Mouse (Mus musculus): ENCODE results near the gene Uqcc2. TPM values are rescaled to one million over a fixed set of nuclear protein-coding genes. Genes with fewer than 3 reads are reported as not detected.

Gene Uqcc2
- total and polyA plus RNA-seq, 3 experiments: 176 to 329 TPM; not detected in 1

DNA sequence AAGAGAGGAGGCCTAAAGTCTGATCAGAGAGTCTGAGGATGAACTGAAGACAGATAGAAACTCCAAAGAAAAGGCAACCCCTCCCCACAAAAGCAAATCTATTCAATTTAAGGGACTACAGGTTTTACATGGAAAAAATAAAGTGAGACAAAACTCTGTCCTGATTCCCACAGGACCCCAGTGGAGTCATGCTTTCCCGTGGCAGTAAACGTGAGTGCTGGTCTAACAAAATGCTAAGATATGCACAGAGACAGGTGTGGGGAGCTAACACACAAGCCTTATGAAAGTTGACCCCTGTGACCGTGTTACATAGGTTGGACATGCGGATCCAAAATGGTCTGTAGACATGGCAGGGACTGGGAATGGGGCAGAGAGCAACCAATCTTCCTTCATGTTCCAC, 43.0 kb upstream of the Uqcc2 start:
- Histone ChIP-seq H3K36me3 (ENCODE audit: control insufficient read depth in 1 of 2, insufficient read depth in 2 of 2, low read length in 2 of 2) (no peaks in the 10 kb centered on the region), H3K4me1 (ENCODE audit: control insufficient read depth in 1 of 2, insufficient read depth in 2 of 2, low read length in 2 of 2) (peaks cover 0 to 3% of the 10 kb centered on the region in 2 experiments; a peak in 1 of 4 replicates), H3K4me3 (ENCODE audit: control insufficient read depth in 1 of 2, insufficient read depth in 1 of 2, low read depth in 2 of 2, low read length in 2 of 2) (no peak overlapping the region), H3K9me3 (replicated peaks; ENCODE audit: insufficient read depth, low read length) (no peaks in the 10 kb centered on the region), H3K27ac (ENCODE audit: control insufficient read depth, low read depth, low read length) (no peak overlapping the region), H3K9ac (ENCODE audit: control insufficient read depth, low read depth, low read length, poor library complexity, severe bottlenecking) (no peak overlapping the region), H3K27me3 (ENCODE audit: control insufficient read depth in 1 of 2, insufficient read depth in 2 of 2, low read length in 2 of 2) (no peaks in the 10 kb centered on the region; a peak in 1 of 4 replicates), H3K79me2 (ENCODE audit: control insufficient read depth, insufficient read depth, low read length, poor library complexity) (no peaks in the 10 kb centered on the region)
- no peak for TF ChIP-seq CHD2 (IDR thresholded peaks at IDR 0.05; ENCODE audit: low read length)
- TF ChIP-seq ELF1 (IDR thresholded peaks at IDR 0.05; ENCODE audit: low read depth, low read length): no peak
- no peak for TF ChIP-seq UBTF (IDR thresholded peaks at IDR 0.05; ENCODE audit: borderline replicate concordance, insufficient read depth, low read depth, low read length)
- no peak for TF ChIP-seq GATA1 (IDR thresholded peaks at IDR 0.05; ENCODE audit: low read depth, low read length)
- no peak for TF ChIP-seq POLR2AphosphoS5 (IDR thresholded peaks at IDR 0.05; ENCODE audit: borderline replicate concordance, low read depth, low read length)
- TF ChIP-seq RAD21 (IDR thresholded peaks at IDR 0.05; ENCODE audit: low read depth, low read length): no peak
- TF ChIP-seq MYC (IDR thresholded peaks at IDR 0.05; ENCODE audit: low read depth, low read length): no peak
- TF ChIP-seq KAT2A (conservative IDR thresholded peaks at IDR 0.05; ENCODE audit: low read depth, low read length): no peak
- no peak for TF ChIP-seq HCFC1 (IDR thresholded peaks at IDR 0.05; ENCODE audit: low read depth, low read length)
- TF ChIP-seq JUND (IDR thresholded peaks at IDR 0.05; ENCODE audit: low read depth, low read length): no peak
- TF ChIP-seq CHD1 (IDR thresholded peaks at IDR 0.05; ENCODE audit: low read depth, low read length): no peak
- TF ChIP-seq MXI1 (IDR thresholded peaks at IDR 0.05; ENCODE audit: low read depth, low read length): no peak
- TF ChIP-seq ETS1 (IDR thresholded peaks at IDR 0.05; ENCODE audit: low read depth, low read length): no peak
- DNase-seq (ENCODE audit: low read depth, low spot score): no peak

DNA sequence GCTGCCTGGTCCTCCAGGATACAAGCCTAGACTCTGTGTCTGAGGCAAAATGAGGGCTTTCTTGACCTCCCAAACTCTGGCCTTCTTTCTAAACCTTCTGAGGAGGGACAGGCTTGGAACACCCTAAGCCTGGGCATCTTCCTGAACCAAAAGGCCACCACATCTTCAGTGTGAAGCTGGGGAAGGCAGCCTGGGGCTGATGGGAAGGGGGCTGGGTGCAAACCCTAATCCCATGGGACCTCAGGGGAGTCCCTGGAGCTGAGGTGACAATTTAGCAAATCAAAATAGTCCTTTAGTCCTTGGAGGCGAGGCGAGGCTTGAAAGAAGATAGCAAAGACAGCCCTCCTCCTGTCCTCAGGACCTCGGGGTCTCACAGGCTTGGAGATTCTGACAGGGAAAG, 42.6 kb upstream of the Uqcc2 start:
- Histone ChIP-seq H3K79me2 (ENCODE audit: control insufficient read depth, insufficient read depth, low read length, poor library complexity) (no peaks in the 10 kb centered on the region), H3K4me3 (ENCODE audit: control insufficient read depth in 1 of 2, insufficient read depth in 1 of 2, low read depth in 2 of 2, low read length in 2 of 2) (no peak overlapping the region), H3K36me3 (ENCODE audit: control insufficient read depth in 1 of 2, insufficient read depth in 2 of 2, low read length in 2 of 2) (no peaks in the 10 kb centered on the region), H3K27me3 (ENCODE audit: control insufficient read depth in 1 of 2, insufficient read depth in 2 of 2, low read length in 2 of 2) (no peaks in the 10 kb centered on the region; a peak in 1 of 4 replicates), H3K9me3 (replicated peaks; ENCODE audit: insufficient read depth, low read length) (no peaks in the 10 kb centered on the region), H3K4me1 (ENCODE audit: control insufficient read depth in 1 of 2, insufficient read depth in 2 of 2, low read length in 2 of 2) (peaks cover 0 to 3% of the 10 kb centered on the region in 2 experiments; a peak in 1 of 4 replicates), H3K9ac (ENCODE audit: control insufficient read depth, low read depth, low read length, poor library complexity, severe bottlenecking) (no peak overlapping the region), H3K27ac (ENCODE audit: control insufficient read depth, low read depth, low read length) (no peak overlapping the region)
- no peak for DNase-seq (ENCODE audit: low read depth, low spot score)
- TF ChIP-seq GATA1 (IDR thresholded peaks at IDR 0.05; ENCODE audit: low read depth, low read length) (no peak), MAX (IDR thresholded peaks at IDR 0.05; ENCODE audit: low read length) (no peak), TCF12 (IDR thresholded peaks at IDR 0.05; ENCODE audit: low read depth, low read length) (no peak), SIN3A (IDR thresholded peaks at IDR 0.05; ENCODE audit: low read length) (no peak), POLR2AphosphoS5 (IDR thresholded peaks at IDR 0.05; ENCODE audit: borderline replicate concordance, low read depth, low read length) (no peak), EP300 (IDR thresholded peaks at IDR 0.05; ENCODE audit: low read depth in 1 of 2, low read length in 2 of 2) (no peak), CHD1 (IDR thresholded peaks at IDR 0.05; ENCODE audit: low read depth, low read length) (no peak), ZNF384 (IDR thresholded peaks at IDR 0.05; ENCODE audit: low read depth, low read length) (no peak), MAZ (IDR thresholded peaks at IDR 0.05; ENCODE audit: low read depth, low read length) (no peak), JUND (IDR thresholded peaks at IDR 0.05; ENCODE audit: low read depth, low read length) (no peak), MYB (IDR thresholded peaks at IDR 0.05; ENCODE audit: low read depth, low read length) (no peak), TAL1 (IDR thresholded peaks at IDR 0.05; ENCODE audit: low read length) (no peak), USF2 (IDR thresholded peaks at IDR 0.05; ENCODE audit: borderline replicate concordance in 1 of 2, insufficient read depth in 1 of 2, low read depth in 1 of 2, low read length in 2 of 2) (no peak), RAD21 (IDR thresholded peaks at IDR 0.05; ENCODE audit: low read depth, low read length) (no peak), CHD2 (IDR thresholded peaks at IDR 0.05; ENCODE audit: low read length) (no peak)

Data from MEL (cell line).